In the genomic region with DNA sequence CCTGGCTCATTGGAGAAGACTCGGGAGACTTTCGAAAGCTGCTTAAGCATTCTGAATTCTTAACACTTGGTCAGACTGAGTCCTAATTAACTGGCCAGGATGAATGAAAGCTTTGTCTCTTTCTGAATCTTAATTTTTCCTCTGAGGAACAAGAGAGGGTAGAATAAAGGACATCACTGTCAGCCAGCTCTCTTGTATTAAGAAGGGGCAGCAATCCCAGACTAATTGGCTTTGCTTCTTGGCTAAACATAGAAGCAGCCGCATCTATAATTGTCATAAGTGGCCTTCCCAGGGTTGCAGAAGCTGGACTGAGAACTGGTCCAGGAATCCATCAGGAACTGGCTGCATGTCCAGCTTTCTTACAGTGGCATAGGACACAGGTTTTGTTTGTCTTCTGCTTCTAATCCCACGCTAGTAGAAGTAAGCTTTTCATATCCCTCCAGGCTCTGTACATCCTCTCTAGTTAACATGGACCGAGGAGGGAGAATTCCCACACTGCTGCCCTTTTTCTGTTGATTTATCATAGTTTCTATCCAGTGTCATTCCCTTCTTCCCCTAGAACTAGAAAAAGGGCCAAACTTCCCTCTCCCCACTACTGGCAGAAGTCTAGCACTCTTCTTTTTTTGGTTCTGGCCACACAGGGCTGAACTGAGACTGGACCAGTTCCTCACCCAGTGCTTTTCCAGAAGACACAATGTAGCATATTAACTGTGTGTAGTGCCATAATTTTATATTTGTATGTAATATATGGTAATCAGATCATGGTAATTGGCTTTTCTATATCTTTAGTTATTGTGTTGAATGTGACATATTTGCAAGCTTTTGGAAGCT, we compare ENCODE assay signal across 8 mouse cellular contexts. TPM values are rescaled to one million over a fixed set of nuclear protein-coding genes. Genes with fewer than 3 reads are reported as not detected.
A peak's percentile ranks its signal among the peaks of the same experiment; 100 is the strongest.
DNase-seq lines count a peak whose midpoint lies in the region; ATAC-seq and TF ChIP-seq lines count a peak whose summit lies in the region.

No protein-coding gene starts in this region.

- TF ChIP-seq EP300 in stomach, postnatal 0 days (optimal IDR thresholded peaks at IDR 0.05) = no peak

- ATAC-seq in stomach, embryonic 15.5 days (ENCODE audit: insufficient read depth, low FRiP score, low read depth) = peak; percentile 50; the same call in 1 of the 2 replicates
- no peak for ATAC-seq in stomach, postnatal 0 days (ENCODE audit: low FRiP score, low TSS enrichment)
- ATAC-seq in hindbrain, embryonic 14.5 days (ENCODE audit: low FRiP score) = peak; percentile 89
- ATAC-seq in stomach, embryonic 16.5 days (ENCODE audit: insufficient read depth, low FRiP score) = peak; percentile 60; the same call in 1 of the 2 replicates

- peak; percentile 28 for DNase-seq in cerebellum, adult 9-11 months
- no peak for DNase-seq in cerebellum, postnatal 25 days
- no peak for DNase-seq in stomach, postnatal 0 days (ENCODE audit: low spot score)
- peak; percentile 39 for DNase-seq in hindbrain, embryonic 14.5 days (ENCODE audit: low spot score)
- no peak for DNase-seq in spleen, postnatal 14 days (ENCODE audit: low spot score in 2 of 2)
- DNase-seq in kidney, adult 8-10 months = no peak

- H3K9me3 ChIP-seq in stomach, embryonic 15.5 days = no peaks in the 10 kb centered on the region
- no peaks in the 10 kb centered on the region for H3K9me3 ChIP-seq in stomach, postnatal 0 days (ENCODE audit: control insufficient read depth, low read length)
- no peaks in the 10 kb centered on the region for H3K9me3 ChIP-seq in hindbrain, embryonic 14.5 days (ENCODE audit: control insufficient read depth, low read length)
- no peaks in the 10 kb centered on the region for H3K9me3 ChIP-seq in stomach, embryonic 16.5 days (replicated peaks; ENCODE audit: control insufficient read depth, low read length)

- no peak overlapping the region for H3K27ac ChIP-seq in stomach, embryonic 15.5 days
- no peak overlapping the region for H3K27ac ChIP-seq in stomach, postnatal 0 days (replicated peaks)
- peak overlapping the region; percentile 77 for H3K27ac ChIP-seq in hindbrain, embryonic 14.5 days
- no peak overlapping the region for H3K27ac ChIP-seq in stomach, embryonic 16.5 days (ENCODE audit: low read length)

- no peaks in the 10 kb centered on the region for H3K4me1 ChIP-seq in stomach, embryonic 15.5 days
- H3K4me1 ChIP-seq in stomach, postnatal 0 days (replicated peaks; ENCODE audit: control insufficient read depth, insufficient read depth) = no peaks in the 10 kb centered on the region
- no peaks in the 10 kb centered on the region for H3K4me1 ChIP-seq in hindbrain, embryonic 14.5 days (replicated peaks; ENCODE audit: control insufficient read depth, insufficient read depth, low read length)
- H3K4me1 ChIP-seq in stomach, embryonic 16.5 days (ENCODE audit: control insufficient read depth, insufficient read depth, low read length) = no peaks in the 10 kb centered on the region

- TF ChIP-seq CTCF in stomach, postnatal 0 days (IDR thresholded peaks at IDR 0.05; ENCODE audit: low read depth) = no peak

- no peaks in the 10 kb centered on the region for H3K36me3 ChIP-seq in stomach, embryonic 15.5 days
- H3K36me3 ChIP-seq in stomach, postnatal 0 days (ENCODE audit: control insufficient read depth, insufficient read depth, low read length) = no peaks in the 10 kb centered on the region
- H3K36me3 ChIP-seq in hindbrain, embryonic 14.5 days (replicated peaks; ENCODE audit: control insufficient read depth, insufficient read depth) = no peaks in the 10 kb centered on the region
- no peaks in the 10 kb centered on the region for H3K36me3 ChIP-seq in stomach, embryonic 16.5 days (ENCODE audit: control insufficient read depth, insufficient read depth, low read length)

- 52% methylated on average over 5 of the region's 5 CpGs for WGBS in stomach, embryonic 15.5 days
- WGBS in stomach, postnatal 0 days = 31% methylated on average over 5 of the region's 5 CpGs
- WGBS in hindbrain, embryonic 14.5 days = 27% methylated on average over 5 of the region's 5 CpGs
- WGBS in stomach, embryonic 16.5 days = 56% methylated on average over 5 of the region's 5 CpGs

- no peak overlapping the region for H3K4me3 ChIP-seq in stomach, embryonic 15.5 days (replicated peaks)
- H3K4me3 ChIP-seq in stomach, postnatal 0 days (ENCODE audit: low read depth, low read length) = no peak overlapping the region
- no peak overlapping the region for H3K4me3 ChIP-seq in hindbrain, embryonic 14.5 days (replicated peaks; ENCODE audit: low read length)
- H3K4me3 ChIP-seq in stomach, embryonic 16.5 days (replicated peaks; ENCODE audit: low read length) = no peak overlapping the region

- no peaks in the 10 kb centered on the region for H3K27me3 ChIP-seq in stomach, embryonic 15.5 days (replicated peaks)
- no peaks in the 10 kb centered on the region for H3K27me3 ChIP-seq in stomach, postnatal 0 days (ENCODE audit: control insufficient read depth, insufficient read depth, low read length)
- H3K27me3 ChIP-seq in hindbrain, embryonic 14.5 days (ENCODE audit: control insufficient read depth, insufficient read depth, low read length) = no peaks in the 10 kb centered on the region
- H3K27me3 ChIP-seq in stomach, embryonic 16.5 days (ENCODE audit: control insufficient read depth, insufficient read depth, low read length) = no peaks in the 10 kb centered on the region

- no peak overlapping the region for H3K4me2 ChIP-seq in stomach, embryonic 15.5 days
- no peak overlapping the region for H3K4me2 ChIP-seq in stomach, postnatal 0 days (replicated peaks; ENCODE audit: low read depth)
- H3K4me2 ChIP-seq in hindbrain, embryonic 14.5 days (replicated peaks) = no peak overlapping the region
- H3K4me2 ChIP-seq in stomach, embryonic 16.5 days (ENCODE audit: low read depth, low read length) = no peak overlapping the region

- no peak overlapping the region for H3K9ac ChIP-seq in stomach, embryonic 15.5 days
- no peak overlapping the region for H3K9ac ChIP-seq in stomach, postnatal 0 days (ENCODE audit: low read length)
- H3K9ac ChIP-seq in hindbrain, embryonic 14.5 days = no peak overlapping the region; the same call in 1 of the 2 replicates
- no peak overlapping the region for H3K9ac ChIP-seq in stomach, embryonic 16.5 days (ENCODE audit: low read length)

RNA-seq across cellular contexts. Expression of a gene that starts 14.7 kb away (rescaled TPM):
- polyA plus RNA-seq in stomach, embryonic 15.5 days (2015; fragmentation: Nextera tagmentation; extraction: Ambion mirVana) = 456 and 486 TPM in 2 replicates
- 595 and 599 TPM in 2 replicates for polyA plus RNA-seq in stomach, postnatal 0 days (2015; fragmentation: Nextera tagmentation; extraction: Ambion mirVana)
- polyA plus RNA-seq in hindbrain, embryonic 14.5 days (2014; fragmentation: Nextera tagmentation; extraction: Ambion mirVana) = 702 and 729 TPM in 2 replicates
- 470 and 499 TPM in 2 replicates for polyA plus RNA-seq in stomach, embryonic 16.5 days (2015; fragmentation: Nextera tagmentation; extraction: Ambion mirVana)

RNA-seq across cellular contexts. Expression of a gene that starts 25.4 kb away (rescaled TPM):
- not detected in 2 replicates for polyA plus RNA-seq in stomach, embryonic 15.5 days (2015; fragmentation: Nextera tagmentation; extraction: Ambion mirVana)
- polyA plus RNA-seq in stomach, postnatal 0 days (2015; fragmentation: Nextera tagmentation; extraction: Ambion mirVana) = not detected in 2 replicates
- polyA plus RNA-seq in hindbrain, embryonic 14.5 days (2014; fragmentation: Nextera tagmentation; extraction: Ambion mirVana) = not detected in 2 replicates
- polyA plus RNA-seq in stomach, embryonic 16.5 days (2015; fragmentation: Nextera tagmentation; extraction: Ambion mirVana) = not detected in 2 replicates

RNA-seq across cellular contexts. Expression of a gene that starts 55.3 kb away (rescaled TPM):
- polyA plus RNA-seq in stomach, embryonic 15.5 days (2015; fragmentation: Nextera tagmentation; extraction: Ambion mirVana) = not detected in 2 replicates
- not detected in 2 replicates for polyA plus RNA-seq in stomach, postnatal 0 days (2015; fragmentation: Nextera tagmentation; extraction: Ambion mirVana)
- polyA plus RNA-seq in hindbrain, embryonic 14.5 days (2014; fragmentation: Nextera tagmentation; extraction: Ambion mirVana) = not detected in 2 replicates
- not detected in 2 replicates for polyA plus RNA-seq in stomach, embryonic 16.5 days (2015; fragmentation: Nextera tagmentation; extraction: Ambion mirVana)

Comparison
In these comparisons a context has a peak if more than half of its experiments do, and no peak if none do; other contexts are left out.
1. DNase-seq: peak in cerebellum, adult 9-11 months (single experiment) and hindbrain, embryonic 14.5 days (single experiment); none in cerebellum, postnatal 25 days (0 of 2), stomach, postnatal 0 days (single experiment), spleen, postnatal 14 days (0 of 2) and kidney, adult 8-10 months (0 of 2).